Mouse (Mus musculus): ENCODE measurements around the gene Ugt1a2.

Ugt1a2 gene

GRCm38 (mm10) chr1:88234646-88235045 is 34.2 kb downstream of the Ugt1a2 start:
- DNase-seq (ENCODE audit: low spot score) = no peak

GRCm38 (mm10) chr1:88235046-88235893 is 34.9 kb downstream of the Ugt1a2 start:
- no peak for DNase-seq (ENCODE audit: low spot score)

- no peak for DNase-seq (ENCODE audit: low spot score)
These were observed 35.6 kb downstream of the Ugt1a2 start for GRCm38 (mm10) chr1:88235894-88236415.

GRCm38 (mm10) chr1:88237311-88237710 is 36.9 kb downstream of the Ugt1a2 start:
- DNase-seq (ENCODE audit: low spot score) = no peak

- DNase-seq (ENCODE audit: low spot score) = no peak
These were observed 38.4 kb downstream of the Ugt1a2 start for GRCm38 (mm10) chr1:88238771-88239170.

GRCm38 (mm10) chr1:88240072-88240471 is 39.7 kb downstream of the Ugt1a2 start:
- DNase-seq (ENCODE audit: low spot score) = no peak

GRCm38 (mm10) chr1:88240579-88240978 is 40.2 kb downstream of the Ugt1a2 start:
- no peak for DNase-seq (ENCODE audit: low spot score)

GRCm38 (mm10) chr1:88243861-88244260 is 43.5 kb downstream of the Ugt1a2 start:
- no peak for DNase-seq (ENCODE audit: low spot score)

GRCm38 (mm10) chr1:88245881-88246280 is 45.5 kb downstream of the Ugt1a2 start:
- DNase-seq (ENCODE audit: low spot score) = no peak

- DNase-seq (ENCODE audit: low spot score) = no peak
These were observed 46.0 kb downstream of the Ugt1a2 start for GRCm38 (mm10) chr1:88246386-88246785.

- no peak for DNase-seq (ENCODE audit: low spot score)
These were observed 47.3 kb downstream of the Ugt1a2 start for GRCm38 (mm10) chr1:88247660-88248059.

GRCm38 (mm10) chr1:88248658-88249057 is 48.3 kb downstream of the Ugt1a2 start:
- DNase-seq (ENCODE audit: low spot score) = no peak

GRCm38 (mm10) chr1:88249596-88249995 is 49.2 kb downstream of the Ugt1a2 start:
- no peak for DNase-seq (ENCODE audit: low spot score)

GRCm38 (mm10) chr1:88250023-88250422 is 49.6 kb downstream of the Ugt1a2 start:
- no peak for DNase-seq (ENCODE audit: low spot score)

- DNase-seq (ENCODE audit: low spot score) = no peak
These were observed 52.7 kb downstream of the Ugt1a2 start for GRCm38 (mm10) chr1:88253106-88253505.

- no peak for DNase-seq (ENCODE audit: low spot score)
These were observed 53.1 kb downstream of the Ugt1a2 start for GRCm38 (mm10) chr1:88253540-88253939.

GRCm38 (mm10) chr1:88254793-88255465 is 54.5 kb downstream of the Ugt1a2 start:
- no peak for DNase-seq (ENCODE audit: low spot score)

- DNase-seq (ENCODE audit: low spot score) = no peak
These were observed 55.1 kb downstream of the Ugt1a2 start for GRCm38 (mm10) chr1:88255466-88255857.

- DNase-seq (ENCODE audit: low spot score) = no peak
These were observed 55.8 kb downstream of the Ugt1a2 start for GRCm38 (mm10) chr1:88255989-88256754.

- no peak for DNase-seq (ENCODE audit: low spot score)
These were observed 56.7 kb downstream of the Ugt1a2 start for GRCm38 (mm10) chr1:88256886-88257663.

- no peak for DNase-seq (ENCODE audit: low spot score)
These were observed 57.3 kb downstream of the Ugt1a2 start for GRCm38 (mm10) chr1:88257681-88258080.

GRCm38 (mm10) chr1:88258361-88258760 is 58.0 kb downstream of the Ugt1a2 start:
- no peak for DNase-seq (ENCODE audit: low spot score)

Measured in left cerebral cortex, adult 11 months (tissue).